ENCODE assay signal across 21 mouse cellular contexts in genomic region chr7:65348540-65348939, GRCm38 (mm10).
DNase-seq lines count a peak whose midpoint lies in the region; ATAC-seq and TF ChIP-seq lines count a peak whose summit lies in the region.
"Had no signal": no experiment of that assay in that cellular context is flagged by ENCODE, and none has a peak within 500 bp of the region (broad histone marks: within the 10 kb centered on the region; RNA-seq: fewer than 3 reads in every experiment).

No protein-coding gene starts in this region.

- peak overlapping the region; percentile 37; the same call in 1 of the 2 replicates for H3K27ac ChIP-seq in intestine, embryonic 16.5 days (ENCODE audit: low read length)
- no peak overlapping the region for H3K27ac ChIP-seq in intestine, postnatal 0 days (ENCODE audit: low read depth, low read length)
- no peak overlapping the region for H3K27ac ChIP-seq in liver, postnatal 0 days (ENCODE audit: low read depth)

- no peak overlapping the region for H3K4me3 ChIP-seq in intestine, embryonic 16.5 days (ENCODE audit: low read length)
- H3K4me3 ChIP-seq in intestine, postnatal 0 days (ENCODE audit: low read depth, low read length) = no peak overlapping the region
- no peak overlapping the region for H3K4me3 ChIP-seq in G1E (ENCODE audit: low read depth, low read length)
- no peak overlapping the region for H3K4me3 ChIP-seq in liver, postnatal 0 days (ENCODE audit: low read depth, low read length)

- no peaks in the 10 kb centered on the region for H3K36me3 ChIP-seq in intestine, embryonic 16.5 days (ENCODE audit: control insufficient read depth, insufficient read depth, low read length)
- H3K36me3 ChIP-seq in intestine, postnatal 0 days (ENCODE audit: control insufficient read depth, insufficient read depth) = no peaks in the 10 kb centered on the region
- H3K36me3 ChIP-seq in G1E (replicated peaks) = peaks cover 24% of the 10 kb centered on the region
- H3K36me3 ChIP-seq in liver, postnatal 0 days (replicated peaks; ENCODE audit: insufficient read depth, low read length) = no peaks in the 10 kb centered on the region

- H3K9ac ChIP-seq in intestine, embryonic 16.5 days (ENCODE audit: low read depth, low read length) = no peak overlapping the region
- no peak overlapping the region for H3K9ac ChIP-seq in intestine, postnatal 0 days (ENCODE audit: low read depth, low read length)
- no peak overlapping the region for H3K9ac ChIP-seq in liver, postnatal 0 days (replicated peaks)

- no peaks in the 10 kb centered on the region for H3K9me3 ChIP-seq in intestine, embryonic 16.5 days (ENCODE audit: control insufficient read depth, low read length)
- H3K9me3 ChIP-seq in intestine, postnatal 0 days (ENCODE audit: control insufficient read depth) = no peaks in the 10 kb centered on the region
- no peaks in the 10 kb centered on the region for H3K9me3 ChIP-seq in G1E (replicated peaks)
- H3K9me3 ChIP-seq in liver, postnatal 0 days (ENCODE audit: low read length) = no peaks in the 10 kb centered on the region

- TF ChIP-seq EP300 in liver, postnatal 0 days (IDR thresholded peaks at IDR 0.05; ENCODE audit: low read depth) = no peak

- no peak for TF ChIP-seq CTCF in intestine, postnatal 0 days (IDR thresholded peaks at IDR 0.05; ENCODE audit: low read depth)
- TF ChIP-seq CTCF in G1E (IDR thresholded peaks at IDR 0.05; ENCODE audit: low read depth, low read length) = no peak
- TF ChIP-seq CTCF in liver, postnatal 0 days (IDR thresholded peaks at IDR 0.05; ENCODE audit: low read depth) = no peak

- no peak for ATAC-seq in intestine, embryonic 16.5 days
- ATAC-seq in intestine, postnatal 0 days = no peak
- ATAC-seq in G1E (ENCODE audit: extremely low read depth, insufficient number of reproducible peaks, low FRiP score, poor library complexity, severe bottlenecking) = peak; percentile 67
- peak; percentile 60 for ATAC-seq in megakaryocyte progenitor cell, adult 5-6 weeks (replicated peaks; ENCODE audit: poor library complexity)
- 0 out of 2 replicates have a peak, but pooled peaks have one; percentile 75 for ATAC-seq in megakaryocyte-erythroid progenitor cell, adult 5-6 weeks (replicated peaks; ENCODE audit: low FRiP score, low TSS enrichment, poor library complexity, severe bottlenecking)
- no peak for ATAC-seq in liver, postnatal 0 days
- ATAC-seq: activated CD4-positive, CD25-positive, alpha-beta regulatory T cell, adult 4 months; CD4-positive, CD25-positive, alpha-beta regulatory T cell, adult 4 months; Patski had no signal

- DNase-seq in G1E (ENCODE audit: low spot score) = peak; percentile 38
- DNase-seq in thymus, postnatal 36 days = no peak
- no peak for DNase-seq in spleen, postnatal 36 days (ENCODE audit: low spot score in 2 of 2)
- no peak for DNase-seq in liver, postnatal 0 days
- DNase-seq: adrenal gland, adult 2 months; adrenal gland, adult 8-10 months; adrenal gland, postnatal 10 days; adrenal gland, postnatal 14 days; adrenal gland, postnatal 25 days; adrenal gland, postnatal 36 days; B cell, adult 2 months; cerebellum, adult 11 months; cerebellum, adult 11-12 months; cerebellum, adult 18-20 months had no signal

- no peak overlapping the region for H3K4me2 ChIP-seq in intestine, embryonic 16.5 days (ENCODE audit: low read depth, low read length)
- no peak overlapping the region for H3K4me2 ChIP-seq in intestine, postnatal 0 days (replicated peaks; ENCODE audit: low read depth)
- no peak overlapping the region for H3K4me2 ChIP-seq in liver, postnatal 0 days (ENCODE audit: low read depth, low read length)

- no peaks in the 10 kb centered on the region for H3K27me3 ChIP-seq in intestine, embryonic 16.5 days (replicated peaks; ENCODE audit: control insufficient read depth, insufficient read depth, low read length)
- H3K27me3 ChIP-seq in intestine, postnatal 0 days (replicated peaks; ENCODE audit: control insufficient read depth, insufficient read depth, low read length) = no peaks in the 10 kb centered on the region
- H3K27me3 ChIP-seq in G1E (ENCODE audit: insufficient read depth, low read length) = no peaks in the 10 kb centered on the region
- no peaks in the 10 kb centered on the region for H3K27me3 ChIP-seq in liver, postnatal 0 days (ENCODE audit: insufficient read depth, low read length)
- H3K27me3 ChIP-seq: Patski had no signal

- peaks cover 9% of the 10 kb centered on the region for H3K4me1 ChIP-seq in intestine, embryonic 16.5 days (ENCODE audit: control insufficient read depth, insufficient read depth, low read length)
- H3K4me1 ChIP-seq in intestine, postnatal 0 days (replicated peaks; ENCODE audit: control insufficient read depth, insufficient read depth, low read length) = no peaks in the 10 kb centered on the region
- H3K4me1 ChIP-seq in G1E (ENCODE audit: insufficient read depth, low read depth, low read length) = peaks cover 40% of the 10 kb centered on the region
- H3K4me1 ChIP-seq in liver, postnatal 0 days (ENCODE audit: insufficient read depth) = no peaks in the 10 kb centered on the region; the same call in 1 of the 2 replicates

Comparison
In these comparisons a context has a peak if more than half of its experiments do, and no peak if none do; other contexts are left out.
1. ATAC-seq: peak in G1E (single experiment), megakaryocyte progenitor cell, adult 5-6 weeks (single experiment) and megakaryocyte-erythroid progenitor cell, adult 5-6 weeks (single experiment); none in intestine, embryonic 16.5 days (single experiment), intestine, postnatal 0 days (single experiment) and liver, postnatal 0 days (single experiment).